Mouse (Mus musculus) frontal cortex, adult (tissue): Measurements from ENCODE around the gene Dock2.
A peak's percentile ranks its signal among the peaks of the same experiment; 100 is the strongest.

Experiments used
- ATAC-seq: cut with Nextera tagmentation; 2 replicates; pipeline ENCODE4 v1.9.2; 2017; ENCODE audit warnings: mild to moderate bottlenecking, moderate library complexity, mixed read lengths; ENCODE audit not compliant: low TSS enrichment

Gene Dock2

DNA sequence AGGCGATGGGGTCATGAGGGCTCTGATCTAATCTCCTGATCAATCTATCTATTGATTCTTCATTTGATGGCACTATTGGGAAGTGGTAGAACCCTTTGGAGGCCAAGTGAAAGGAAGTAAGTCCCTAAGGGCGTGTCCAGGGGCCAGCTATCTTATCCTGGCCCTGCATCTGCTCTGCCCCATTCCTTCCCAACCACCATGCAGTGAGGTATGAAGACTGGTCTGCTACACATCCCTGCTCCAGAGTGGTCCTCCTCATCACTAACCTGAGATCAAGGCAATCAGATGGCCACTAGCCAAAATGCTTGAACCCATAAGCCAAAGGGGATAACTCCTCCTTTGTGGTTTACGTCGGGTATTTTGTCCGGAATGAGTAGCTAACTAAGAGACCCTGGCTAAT is 256.5 kb downstream of the Dock2 start:
- no peak for ATAC-seq

GRCm38 (mm10) chr11:34525096-34525891 is 258.4 kb downstream of the Dock2 start:
- ATAC-seq: no peak

DNA sequence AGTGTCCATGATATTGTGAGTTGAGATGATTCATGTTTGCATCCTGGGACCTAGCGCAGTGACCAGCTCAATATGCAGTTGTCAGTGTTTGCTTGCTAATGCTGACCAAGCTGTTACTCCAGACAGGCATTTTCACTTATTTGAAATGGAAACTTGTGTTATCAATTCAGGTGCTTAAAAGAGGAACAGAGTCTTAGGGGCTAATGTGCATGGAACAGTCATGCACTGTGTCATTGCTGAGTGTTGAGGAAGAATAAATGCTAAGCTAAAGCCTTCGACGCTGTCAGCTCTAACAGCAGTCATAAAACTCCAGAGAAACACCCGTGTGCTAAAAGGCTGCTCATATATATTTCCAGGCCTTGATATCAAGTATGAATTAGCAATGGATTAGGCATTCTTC is 259.1 kb downstream of the Dock2 start:
- ATAC-seq: no peak

GRCm38 (mm10) chr11:34518566-34518965 is 265.1 kb downstream of the Dock2 start:
- ATAC-seq: no peak

DNA sequence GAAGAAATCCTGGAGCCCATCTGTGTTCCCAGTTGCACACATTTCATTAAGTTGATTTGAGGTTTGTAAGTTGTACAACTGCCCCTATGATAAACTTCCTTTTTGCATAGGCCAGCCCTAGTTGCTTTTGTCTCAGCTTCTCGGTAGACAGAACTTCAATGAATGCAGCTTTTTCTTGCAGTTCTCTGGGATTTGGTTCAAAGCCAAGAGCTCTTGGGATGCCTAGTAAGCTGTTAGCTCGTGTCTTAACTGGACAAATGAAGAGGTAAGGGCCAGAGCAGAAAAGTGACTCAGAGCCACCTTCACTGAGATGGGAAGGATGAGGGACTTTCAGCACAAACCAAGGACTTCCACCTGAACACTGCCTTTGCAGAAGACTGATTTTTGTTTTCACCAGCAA is 266.7 kb downstream of the Dock2 start:
- ATAC-seq: no peak

DNA sequence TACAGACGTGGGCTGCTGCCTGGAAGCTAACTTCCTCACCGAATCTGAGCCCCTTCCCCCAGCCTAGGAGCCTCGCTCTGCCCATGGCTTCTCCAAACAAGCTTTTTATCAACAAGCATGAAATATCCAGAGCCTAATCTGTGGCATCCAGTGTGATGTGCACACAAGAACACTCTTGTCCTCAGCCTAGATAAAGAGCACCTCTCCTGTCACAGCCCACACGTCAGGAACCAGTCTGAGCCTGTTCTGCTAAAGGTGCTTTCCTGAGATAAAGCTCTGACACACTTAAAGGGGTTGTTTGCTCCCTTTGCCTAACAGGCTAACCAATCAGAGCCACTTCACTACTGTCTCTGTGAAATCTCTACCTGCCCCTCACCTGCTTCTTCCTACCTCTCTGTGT is 268.4 kb downstream of the Dock2 start:
- ATAC-seq: no peak

DNA sequence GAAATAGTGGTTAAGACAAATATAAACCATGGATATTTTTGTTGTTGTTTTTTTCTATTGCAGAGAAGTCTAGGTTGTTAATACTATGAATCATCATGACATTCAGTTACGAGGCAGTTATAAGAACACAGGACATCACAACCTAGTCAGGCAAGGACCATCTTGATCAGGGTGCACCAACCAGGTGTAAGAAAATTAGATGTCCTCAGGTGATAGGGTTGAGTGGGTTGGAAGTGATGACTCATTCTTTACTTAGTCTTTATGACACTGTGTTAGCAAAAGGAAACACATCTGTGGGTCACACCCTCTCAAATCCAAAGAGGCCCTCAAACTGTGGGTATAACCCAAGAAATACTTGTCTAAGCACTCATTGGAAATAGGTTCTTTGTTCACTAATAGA is 277.3 kb downstream of the Dock2 start:
- no peak for ATAC-seq

- ATAC-seq: no peak
These were observed 284.0 kb downstream of the Dock2 start for GRCm38 (mm10) chr11:34499663-34500062.

- ATAC-seq: no peak
These were observed 289.0 kb downstream of the Dock2 start for GRCm38 (mm10) chr11:34494682-34495081.

- ATAC-seq: no peak
These were observed 290.7 kb downstream of the Dock2 start for GRCm38 (mm10) chr11:34492986-34493385.

DNA sequence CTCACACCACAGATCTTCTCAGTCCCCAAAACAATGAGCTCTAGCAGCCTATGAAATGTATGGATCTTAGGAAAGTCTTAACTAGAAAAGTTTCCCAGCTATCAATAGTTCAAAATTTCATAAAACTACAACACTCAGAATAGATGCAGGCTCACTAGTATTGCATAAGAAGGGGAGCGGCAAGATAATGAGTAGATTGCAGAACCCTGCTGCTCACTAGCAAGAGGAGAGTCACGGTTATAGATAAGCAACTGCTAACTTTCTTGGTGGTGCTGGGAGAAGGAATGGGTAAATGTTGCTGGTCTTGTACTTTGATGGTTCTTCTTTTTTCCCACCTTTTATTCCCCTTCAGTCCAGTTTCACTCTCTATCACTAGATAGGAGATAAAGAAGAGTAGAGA is 291.5 kb downstream of the Dock2 start:
- no peak for ATAC-seq

DNA sequence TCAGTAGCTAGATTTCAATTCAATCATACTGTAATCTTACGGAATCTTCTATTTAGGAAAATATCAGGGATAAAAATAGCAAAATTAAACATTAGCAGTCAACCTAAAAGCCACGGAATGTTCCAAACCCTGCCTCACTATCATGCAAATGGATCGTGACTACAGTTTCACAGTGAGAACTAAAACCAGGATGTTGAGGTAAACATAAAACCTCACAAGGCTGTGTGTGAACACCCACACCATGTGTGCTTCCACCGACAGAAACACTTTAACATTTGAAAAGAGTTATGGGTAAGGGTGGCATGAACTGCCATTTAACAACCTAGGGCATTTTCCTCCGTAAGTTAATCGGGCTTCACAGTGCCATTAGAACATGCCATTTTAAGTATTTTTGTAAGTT is 294.1 kb downstream of the Dock2 start:
- peak; percentile 59; the same call in 1 of the 2 replicates for ATAC-seq

GRCm38 (mm10) chr11:34479301-34479700 is 304.4 kb downstream of the Dock2 start:
- no peak for ATAC-seq

DNA sequence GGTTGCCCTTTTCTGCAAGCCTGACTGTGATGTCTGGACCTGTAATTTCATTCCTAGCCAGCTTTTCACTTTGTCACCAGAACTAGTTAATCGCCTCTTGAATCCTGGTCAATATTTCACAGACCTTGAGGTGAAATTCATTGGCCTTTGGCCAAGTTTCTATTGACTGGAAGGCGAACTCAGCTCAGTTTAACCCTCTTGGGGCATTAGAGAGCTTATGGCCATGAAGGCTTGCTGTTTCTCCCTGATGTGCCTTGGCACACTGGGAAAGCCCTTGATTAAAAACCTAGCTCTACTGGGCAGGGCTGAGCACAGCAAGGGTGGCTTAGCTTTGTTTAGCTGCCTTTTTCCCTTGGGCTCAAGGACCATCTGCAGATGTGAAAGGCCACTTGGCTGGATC is 313.9 kb downstream of the Dock2 start:
- no peak for ATAC-seq

DNA sequence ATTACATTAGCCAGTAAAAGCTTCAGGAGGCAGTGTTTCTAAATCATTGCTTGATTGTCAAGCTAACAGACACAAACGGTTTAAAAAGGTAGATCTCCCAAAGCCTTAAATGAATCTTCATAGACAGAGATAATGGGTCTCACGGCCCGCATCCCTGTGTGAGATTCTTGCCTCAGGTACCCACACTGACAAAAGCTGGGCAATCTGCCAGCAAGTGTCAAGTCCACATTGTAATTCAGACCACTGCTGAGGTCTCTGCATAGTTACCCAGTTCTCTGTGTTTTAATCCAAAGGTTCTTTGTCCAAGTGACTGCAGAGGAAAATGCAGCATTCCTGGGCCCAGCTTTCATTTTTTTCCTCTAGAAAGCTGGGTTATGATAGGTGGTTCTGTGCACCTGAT is 315.1 kb downstream of the Dock2 start:
- ATAC-seq: no peak

GRCm38 (mm10) chr11:34467056-34467455 is 316.6 kb downstream of the Dock2 start:
- ATAC-seq: peak; percentile 72

DNA sequence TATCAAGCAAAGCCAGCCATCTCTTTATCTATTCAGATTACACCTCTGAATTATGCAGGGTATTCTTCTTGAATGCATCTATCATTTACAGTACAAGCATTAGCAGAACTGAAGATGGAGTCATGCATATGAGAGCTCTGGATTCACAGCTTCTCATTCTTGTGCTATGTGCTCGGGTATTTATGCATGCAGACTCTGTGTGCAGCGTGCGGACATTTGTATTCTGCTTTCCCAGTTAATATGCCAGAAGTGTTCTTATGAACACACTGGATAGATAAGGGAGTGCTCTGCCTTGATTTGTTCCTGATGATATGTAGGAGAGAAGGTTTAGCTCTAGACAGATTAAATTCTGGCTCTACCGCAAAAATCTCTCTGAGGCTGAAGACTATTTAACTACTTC is 333.7 kb downstream of the Dock2 start:
- ATAC-seq: no peak

- no peak for ATAC-seq
These were observed 335.8 kb downstream of the Dock2 start for GRCm38 (mm10) chr11:34447891-34448290.

GRCm38 (mm10) chr11:34438429-34438828 is 345.3 kb downstream of the Dock2 start:
- no peak for ATAC-seq

DNA sequence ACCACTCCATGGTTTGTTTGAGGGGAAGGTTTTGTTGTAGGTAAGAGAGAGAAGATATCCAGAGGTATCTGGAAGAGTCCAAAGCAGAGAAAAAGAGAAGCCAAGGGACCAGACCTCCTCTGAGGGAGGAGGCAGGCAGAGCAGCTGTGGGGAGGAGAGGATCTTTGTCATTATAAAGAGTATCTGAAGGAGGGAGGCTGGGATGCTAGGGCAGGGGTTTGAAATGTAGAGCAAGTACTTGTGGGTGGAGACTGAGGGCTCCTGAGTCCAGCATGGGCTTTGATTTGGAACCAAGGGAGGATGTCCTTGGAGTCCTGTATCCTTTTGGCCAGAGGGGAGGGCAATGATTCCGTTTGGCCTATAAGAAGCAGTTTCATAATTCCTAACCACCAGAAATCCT is 346.2 kb downstream of the Dock2 start:
- ATAC-seq: no peak

DNA sequence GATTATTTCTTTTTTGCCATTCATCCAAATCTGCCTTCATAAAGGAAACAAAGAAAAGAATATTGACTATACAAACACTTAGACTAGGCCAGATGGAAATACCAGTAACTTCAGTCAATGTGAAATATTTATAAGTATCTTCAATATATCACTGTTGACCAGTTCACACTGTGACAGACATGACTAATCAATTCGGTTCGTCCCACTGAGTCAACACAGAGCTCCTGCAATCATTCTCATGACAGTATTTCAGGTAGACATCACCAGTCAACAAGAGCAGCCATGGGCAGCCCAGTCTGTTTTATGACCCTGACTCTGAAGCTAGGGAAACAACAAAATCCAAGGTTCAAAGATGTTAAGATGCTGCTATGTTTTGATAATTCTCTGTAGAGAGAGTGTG is 351.7 kb downstream of the Dock2 start:
- no peak for ATAC-seq

GRCm38 (mm10) chr11:34431371-34431770 is 352.3 kb downstream of the Dock2 start:
- no peak for ATAC-seq

GRCm38 (mm10) chr11:34430940-34431339 is 352.8 kb downstream of the Dock2 start:
- no peak for ATAC-seq

DNA sequence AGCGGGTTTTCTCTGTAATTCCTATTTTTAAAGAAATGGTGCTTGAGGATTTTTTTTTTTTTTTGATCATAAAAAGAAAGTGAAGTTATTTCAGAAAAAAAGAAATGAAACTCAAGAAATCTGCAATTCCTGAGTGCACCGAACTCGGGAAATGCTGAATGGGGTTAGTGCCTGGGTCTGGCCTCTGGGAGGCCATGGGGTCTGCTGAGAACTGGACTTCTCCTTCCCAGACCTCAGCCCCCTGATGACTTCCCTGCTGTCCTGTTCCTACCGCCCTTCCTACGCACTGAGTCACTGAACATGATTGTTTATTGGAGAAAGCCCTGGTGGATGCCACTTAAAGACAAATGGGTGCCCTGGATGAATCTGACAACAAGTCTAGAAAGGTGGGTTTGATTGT is 356.5 kb downstream of the Dock2 start:
- ATAC-seq: no peak
